Mouse (Mus musculus) urinary bladder, postnatal 36 days (tissue): ENCODE measurements around the gene Coq8a.

ENCODE experiments used
- DNase-seq, 2 experiments: peaks; one replicate each; pipeline ENCODE4 v3.0.0; 2022; ENCODE audit warnings: low spot score in 2 of 2, mixed read lengths in 1 of 2

The Coq8a gene

GRCm38 (mm10) chr1:180116525-180116924 lies 82.9 kb downstream of the Coq8a start:
- DNase-seq, result peak in 1 of 2 experiments; percentile 7
